Mouse (Mus musculus) intestine, postnatal 0 days (tissue): ENCODE measurements around the gene Cops3. TPM values are rescaled to one million over a fixed set of nuclear protein-coding genes. Genes with fewer than 3 reads are reported as not detected.

Source experiments
- ATAC-seq: fragments of 200-750 bp; cut with Nextera tagmentation; 2 replicates; pipeline ENCODE4 v1.8.0; 2017; ENCODE audit warnings: mild to moderate bottlenecking, moderate TSS enrichment, moderate library complexity
- H3K27ac ChIP-seq: fragments of 300-500 bp; sonication (generic); 2 replicates; pipeline ENCODE4 v1.5.1; 2014; ENCODE audit warnings: mild to moderate bottlenecking, low read depth, low read length, moderate library complexity
- H3K27me3 ChIP-seq: fragments of 300-500 bp; sonication (generic); replicated peaks from 2 replicates; pipeline ENCODE4 v1.6.1; 2014; ENCODE audit warnings: low read length, mixed read lengths; ENCODE audit not compliant: control insufficient read depth, insufficient read depth
- H3K36me3 ChIP-seq: fragments of 300-500 bp; sonication (generic); 2 replicates; pipeline ENCODE4 v1.6.1; 2014; ENCODE audit warnings: mild to moderate bottlenecking, moderate library complexity; ENCODE audit not compliant: control insufficient read depth, insufficient read depth
- H3K4me1 ChIP-seq: fragments of 300-500 bp; sonication (generic); replicated peaks from 2 replicates; pipeline ENCODE4 v1.6.1; 2014; ENCODE audit warnings: antibody characterized with exemption, low read length, mixed read lengths; ENCODE audit not compliant: control insufficient read depth, insufficient read depth
- H3K4me2 ChIP-seq: fragments of 300-500 bp; sonication (generic); replicated peaks from 2 replicates; pipeline ENCODE4 v1.6.1; 2014; ENCODE audit warnings: low read depth, mild to moderate bottlenecking, moderate library complexity
- H3K4me3 ChIP-seq: fragments of 300-500 bp; sonication (generic); 2 replicates; pipeline ENCODE4 v1.5.1; 2014; ENCODE audit warnings: low read depth, low read length
- H3K9ac ChIP-seq: fragments of 300-500 bp; sonication (generic); 2 replicates; pipeline ENCODE4 v1.6.1; 2014; ENCODE audit warnings: mild to moderate bottlenecking, low read depth, low read length
- H3K9me3 ChIP-seq: fragments of 300-500 bp; sonication (generic); 2 replicates; pipeline ENCODE4 v1.6.1; 2016; ENCODE audit warnings: mixed run types; ENCODE audit not compliant: control insufficient read depth
- CTCF ChIP-seq: sonication (generic); IDR thresholded peaks from 2 replicates; pipeline ENCODE4 v1.5.1; 2016; ENCODE audit warnings: low read depth, mild to moderate bottlenecking, control low read depth, antibody characterized with exemption, moderate library complexity
- WGBS: fragments of 180-500 bp; shearing (Covaris S2); extraction: QIAGEN DNeasy Blood & Tissue Kit; methylation state at CpG from one replicate; pipeline ENCODE4 v1.1.7; 2014; 5-methylcytosine and 5-hydroxymethylcytosine counted together
- polyA plus RNA-seq: library from polyadenylated mRNA; unstranded; fragments of >200 nt; fragmentation: Nextera tagmentation; extraction: Ambion mirVana; gene quantifications from 2 replicates; pipeline ENCODE4 v1.2.1, GENCODE M21; 2015

The Cops3 gene
- polyA plus RNA-seq, 1 experiment from 2014 or later: 85.6 TPM

DNA sequence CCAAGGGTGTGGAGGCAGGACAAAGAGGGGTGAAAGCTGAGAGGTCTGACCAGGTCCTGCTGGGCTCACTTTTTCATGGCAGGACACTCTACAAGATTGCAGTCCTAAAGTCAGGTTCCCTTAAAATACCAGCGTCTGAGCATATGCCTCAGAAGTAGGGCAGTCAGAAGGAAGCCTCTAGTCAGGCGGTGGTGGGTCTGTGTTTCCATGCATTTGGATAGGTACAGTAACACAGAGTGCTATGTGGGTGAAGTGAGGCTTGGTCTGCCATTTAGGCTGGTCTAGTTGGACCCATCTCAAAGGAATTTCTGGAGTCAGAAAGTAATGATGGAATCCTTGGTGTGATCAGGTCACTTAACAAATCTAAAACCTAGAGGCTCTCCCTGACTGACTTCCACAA lies 70.3 kb downstream of the Cops3 start:
- no peak for TF ChIP-seq CTCF

More for the DNA sequence above, 70.3 kb downstream of the Cops3 start:
- Histone ChIP-seq H3K9ac (no peak overlapping the region), H3K9me3 (no peaks in the 10 kb centered on the region), H3K4me3 (no peak overlapping the region), H3K4me1 (no peaks in the 10 kb centered on the region), H3K36me3 (peaks cover 95% of the 10 kb centered on the region), H3K4me2 (no peak overlapping the region), H3K27me3 (no peaks in the 10 kb centered on the region), H3K27ac (no peak overlapping the region)
- 96% methylated on average over 2 of the region's 2 CpGs for WGBS
- ATAC-seq: no peak

Other genes with a start within 250 kb of the Cops3 start
- gene Olfr223, start 246.5 kb downstream of the Cops3 start, polyA plus RNA-seq: not detected in 2 replicates
- 27.8 and 32.6 TPM in 2 replicates for gene Mprip, start 178.5 kb downstream of the Cops3 start, polyA plus RNA-seq
- gene Pld6, start 52.2 kb downstream of the Cops3 start, polyA plus RNA-seq: 0.67 and 0.89 TPM in 2 replicates
- 36.8 and 38.1 TPM in 2 replicates for gene Flcn, start 29.8 kb downstream of the Cops3 start, polyA plus RNA-seq
- 19.8 and 21.0 TPM in 2 replicates for gene Nt5m, start 391 bp downstream of the Cops3 start, polyA plus RNA-seq
- gene Med9, start 108.4 kb upstream of the Cops3 start, polyA plus RNA-seq: 19.4 and 22.1 TPM in 2 replicates
- 1.1 and 1.4 TPM in 2 replicates for gene Rasd1, start 125.1 kb upstream of the Cops3 start, polyA plus RNA-seq
- gene Pemt, start 206.7 kb upstream of the Cops3 start, polyA plus RNA-seq: 4.2 and 5.0 TPM in 2 replicates